Mouse (Mus musculus) brain, embryonic 14.5 days (tissue): ENCODE results near the gene Nubp1.

Experiments
- CTCF ChIP-seq: fragments of 200-500 bp; IDR thresholded peaks from 2 replicates; pipeline ENCODE4 v1.5.1; 2012; ENCODE audit warnings: inconsistent platforms, mild to moderate bottlenecking, moderate library complexity, borderline replicate concordance; ENCODE audit not compliant: insufficient read depth, insufficient read length; ENCODE audit errors: extremely low read depth
- POLR2A ChIP-seq: fragments of 200-500 bp; IDR thresholded peaks from 2 replicates; pipeline ENCODE4 v1.6.1; 2012; ENCODE audit warnings: mild to moderate bottlenecking, inconsistent platforms, borderline replicate concordance; ENCODE audit not compliant: poor library complexity, insufficient read depth, insufficient read length, severe bottlenecking; ENCODE audit errors: extremely low read depth

DNA sequence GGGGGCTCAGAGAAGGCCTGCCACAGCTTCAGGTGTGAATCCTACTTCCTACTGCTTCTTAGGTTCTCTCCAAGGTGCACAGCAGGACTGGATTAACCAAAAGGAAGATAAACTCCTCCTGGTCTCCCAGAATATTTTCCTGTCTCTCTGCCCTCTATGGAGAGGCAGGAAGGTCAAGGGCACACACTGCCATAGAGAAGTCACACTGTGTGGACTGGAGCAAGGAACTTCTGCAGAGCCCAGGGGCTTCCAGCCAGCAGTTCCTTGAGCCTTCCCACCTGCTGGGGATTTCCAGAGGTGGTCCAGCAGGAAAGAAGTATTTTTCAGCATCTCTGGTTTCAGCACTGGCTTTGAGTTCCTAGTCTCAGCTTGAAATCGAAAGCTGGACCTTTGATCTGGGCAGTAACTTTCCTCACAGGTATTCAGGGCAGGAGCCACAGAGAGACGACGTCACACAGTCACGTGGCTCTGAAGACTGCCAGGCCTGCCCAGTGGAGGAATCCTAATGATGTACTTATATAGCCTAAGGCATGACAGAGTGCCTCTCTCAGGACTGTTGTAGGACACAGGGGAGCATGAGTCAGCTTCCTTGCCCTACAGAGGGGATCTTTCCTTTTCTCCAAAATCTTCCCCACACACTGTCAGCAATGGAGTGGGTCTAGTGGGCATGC, 53.4 kb downstream of the Nubp1 start:
- TF ChIP-seq POLR2A (no peak), CTCF (no peak)
